Mouse (Mus musculus) brain, embryonic 14.5 days (tissue): ENCODE data around the gene 9430097D07Rik.

Experiments used
- CTCF ChIP-seq: fragments of 200-500 bp; IDR thresholded peaks from 2 replicates; pipeline ENCODE4 v1.5.1; 2012; ENCODE audit warnings: inconsistent platforms, mild to moderate bottlenecking, moderate library complexity, borderline replicate concordance; ENCODE audit not compliant: insufficient read depth, insufficient read length; ENCODE audit errors: extremely low read depth
- POLR2A ChIP-seq: fragments of 200-500 bp; IDR thresholded peaks from 2 replicates; pipeline ENCODE4 v1.6.1; 2012; ENCODE audit warnings: mild to moderate bottlenecking, inconsistent platforms, borderline replicate concordance; ENCODE audit not compliant: poor library complexity, insufficient read depth, insufficient read length, severe bottlenecking; ENCODE audit errors: extremely low read depth

DNA sequence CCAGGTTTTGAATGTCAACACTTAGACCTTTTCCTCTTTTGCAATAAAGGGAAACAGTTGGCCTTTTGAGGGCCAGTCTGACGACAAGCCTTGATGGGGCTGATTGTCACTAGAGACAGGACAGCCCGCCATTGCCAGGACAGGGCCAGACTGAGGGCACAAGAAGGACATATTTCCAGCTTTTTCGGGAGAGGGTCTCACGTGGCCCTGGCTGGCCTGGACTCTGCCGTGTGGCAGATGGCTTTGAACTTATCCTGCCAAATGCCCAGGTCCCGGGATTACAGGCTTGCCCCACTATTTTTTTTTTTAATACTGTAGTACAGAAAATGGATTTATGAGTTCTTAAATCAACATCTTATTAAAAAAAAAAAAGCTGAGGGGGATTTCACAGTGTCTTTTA is 15.8 kb upstream of the 9430097D07Rik start:
- TF ChIP-seq CTCF, result no peak
- TF ChIP-seq POLR2A, result no peak
